Mouse (Mus musculus) kidney, adult 2 months (tissue): Measurements from ENCODE around the gene Dcaf8.

Source experiments
- CTCF ChIP-seq: fragments of 200-500 bp; conservative IDR thresholded peaks from 2 replicates; pipeline ENCODE4 v1.5.1; 2011; ENCODE audit warnings: low read depth, mild to moderate bottlenecking, control low read depth, low read length, moderate library complexity, mixed read lengths; ENCODE audit not compliant: insufficient read depth, insufficient read length
- POLR2A ChIP-seq: fragments of 200-500 bp; IDR thresholded peaks from one replicate; pipeline ENCODE4 v1.6.1; 2011; ENCODE audit warnings: low read depth, low read length, control low read depth

DNA sequence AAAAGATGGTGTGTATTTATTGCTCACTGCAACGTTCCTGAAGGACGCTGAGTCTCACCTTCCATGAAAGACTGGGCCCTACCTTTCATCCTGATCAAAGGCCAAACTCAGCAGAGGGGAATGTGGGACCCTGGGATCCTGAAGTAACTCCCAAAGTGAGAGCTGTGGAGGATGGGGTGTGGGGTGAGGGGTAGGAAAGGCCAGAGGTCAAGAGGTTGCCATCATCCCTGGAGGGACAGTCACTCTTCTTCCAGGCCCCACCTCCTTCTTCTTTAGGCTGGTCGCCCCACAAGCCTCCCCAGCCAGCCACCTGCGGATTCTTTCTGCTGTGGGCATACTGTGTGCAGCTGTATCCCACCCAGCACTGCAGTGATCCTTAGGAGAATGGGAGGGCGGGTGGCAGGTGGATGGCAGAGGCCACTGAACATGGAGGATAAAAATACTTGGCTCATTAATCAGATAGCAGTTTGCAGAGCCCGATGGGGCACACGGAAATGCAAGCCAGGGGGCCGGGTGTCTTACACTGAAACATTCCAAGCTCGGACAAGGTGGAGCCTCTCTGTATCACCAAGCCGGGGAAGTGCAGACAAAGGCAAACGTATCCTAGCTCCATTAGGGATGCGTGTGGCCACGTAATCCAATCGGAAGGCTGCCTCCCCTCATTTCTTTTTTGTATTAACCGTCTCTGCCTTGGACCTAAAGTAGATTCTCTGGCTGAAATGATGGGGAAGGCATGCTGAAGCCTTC is 70.5 kb downstream of the Dcaf8 start:
- TF ChIP-seq POLR2A (no peak), CTCF (no peak)
